Comparison of ENCODE assay signal across 13 mouse cellular contexts in the genomic region with DNA sequence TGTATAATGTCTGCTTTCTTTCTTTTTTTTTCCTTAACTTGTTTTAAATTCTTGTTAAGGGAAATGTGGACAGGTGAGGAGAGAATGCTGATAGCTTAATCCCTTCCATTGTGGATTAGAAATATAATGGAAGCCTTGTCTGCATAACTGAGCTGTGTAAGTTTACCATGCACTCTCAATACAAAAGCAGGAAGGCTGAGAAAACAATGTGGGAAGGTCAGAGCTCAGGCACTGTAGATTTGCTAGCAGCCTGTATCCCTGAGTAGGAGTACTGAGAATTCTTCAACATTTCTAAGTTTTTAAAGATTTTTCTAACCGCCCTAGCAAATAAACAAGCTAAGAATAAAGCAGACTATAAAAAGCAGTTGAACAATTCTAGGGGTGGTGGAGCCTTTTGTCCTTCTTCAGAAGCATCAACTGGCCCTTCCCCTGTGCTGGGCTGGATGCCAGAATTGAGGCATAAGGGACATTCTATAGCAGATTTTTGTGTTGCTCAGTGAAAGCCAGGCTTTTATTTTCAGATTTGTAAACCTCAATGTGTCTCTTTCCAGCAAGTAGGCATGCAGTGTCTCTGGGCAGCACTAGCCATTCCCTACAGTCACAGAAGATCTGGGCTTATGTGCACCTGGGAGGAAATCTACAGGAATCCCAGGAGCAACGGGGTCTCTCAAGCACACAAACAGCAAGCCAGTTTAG. TPM values are rescaled to one million over a fixed set of nuclear protein-coding genes. Genes with fewer than 3 reads are reported as not detected.
DNase-seq lines count a peak whose midpoint lies in the region; ATAC-seq lines count a peak whose summit lies in the region.
"Had no signal": no experiment of that assay in that cellular context is flagged by ENCODE, and none has a peak within 500 bp of the region (broad histone marks: within the 10 kb centered on the region; RNA-seq: fewer than 3 reads in every experiment).

No protein-coding gene starts in this region.

- H3K27ac ChIP-seq in forebrain, embryonic 11.5 days (ENCODE audit: low read depth, low read length), result no peak overlapping the region
- H3K27ac ChIP-seq in neural tube, embryonic 15.5 days (replicated peaks), result no peak overlapping the region
- H3K27ac ChIP-seq: embryonic facial prominence, embryonic 12.5 days; liver, embryonic 13.5 days had no signal

- intact Hi-C loops in left cerebral cortex, postnatal 14 days (cut with DNase I), result no loop called here

- DNase-seq in frontal cortex, adult 2 months (ENCODE audit: extremely low spot score in 1 of 2, low spot score in 1 of 2), result peak; percentile 19 to 39
- DNase-seq in frontal cortex, postnatal 25 days (ENCODE audit: low spot score in 2 of 2), result no peak
- DNase-seq in forebrain, embryonic 11.5 days (ENCODE audit: low spot score), result no peak
- DNase-seq in left cerebral cortex, postnatal 14 days (ENCODE audit: low spot score in 2 of 2), result peak; percentile 13 to 18
- no peak for DNase-seq in urinary bladder, postnatal 25 days (ENCODE audit: low spot score)
- no peak for DNase-seq in kidney, postnatal 14 days
- no peak for DNase-seq in gastrocnemius, postnatal 25 days
- DNase-seq: gastrocnemius, postnatal 10 days; liver, embryonic 13.5 days; thymus, adult 18-20 months had no signal

- ATAC-seq in forebrain, embryonic 11.5 days (replicated peaks; ENCODE audit: low FRiP score), result peak; percentile 45; the same call in 1 of the 2 replicates
- peak; percentile 21; the same call in 1 of the 2 replicates for ATAC-seq in neural tube, embryonic 15.5 days (ENCODE audit: low FRiP score)

- H3K4me2 ChIP-seq in forebrain, embryonic 11.5 days (ENCODE audit: low read depth, low read length, severe bottlenecking), result no peak overlapping the region
- H3K4me2 ChIP-seq in neural tube, embryonic 15.5 days, result no peak overlapping the region
- H3K4me2 ChIP-seq: embryonic facial prominence, embryonic 12.5 days; liver, embryonic 13.5 days had no signal

- H3K4me1 ChIP-seq in forebrain, embryonic 11.5 days (replicated peaks; ENCODE audit: control insufficient read depth, insufficient read depth, low read length), result peaks cover 4% of the 10 kb centered on the region; the same call in 1 of the 2 replicates
- peaks cover 3% of the 10 kb centered on the region; the same call in 1 of the 2 replicates for H3K4me1 ChIP-seq in neural tube, embryonic 15.5 days
- H3K4me1 ChIP-seq: embryonic facial prominence, embryonic 12.5 days; liver, embryonic 13.5 days; megakaryocyte, embryonic 14.5 days had no signal

- no peak overlapping the region for H3K4me3 ChIP-seq in forebrain, embryonic 11.5 days (ENCODE audit: low read depth, low read length)
- no peak overlapping the region for H3K4me3 ChIP-seq in neural tube, embryonic 15.5 days (replicated peaks)
- H3K4me3 ChIP-seq: embryonic facial prominence, embryonic 12.5 days; liver, embryonic 13.5 days; megakaryocyte, embryonic 14.5 days had no signal

- H3K27me3 ChIP-seq in forebrain, embryonic 11.5 days (ENCODE audit: control insufficient read depth, insufficient read depth, low read length), result no peaks in the 10 kb centered on the region
- no peaks in the 10 kb centered on the region for H3K27me3 ChIP-seq in neural tube, embryonic 15.5 days (replicated peaks)
- H3K27me3 ChIP-seq: embryonic facial prominence, embryonic 12.5 days; liver, embryonic 13.5 days; megakaryocyte, embryonic 14.5 days had no signal

- no peaks in the 10 kb centered on the region for H3K36me3 ChIP-seq in forebrain, embryonic 11.5 days (ENCODE audit: control insufficient read depth, insufficient read depth, low read length)
- H3K36me3 ChIP-seq in neural tube, embryonic 15.5 days, result no peaks in the 10 kb centered on the region
- H3K36me3 ChIP-seq: embryonic facial prominence, embryonic 12.5 days; liver, embryonic 13.5 days had no signal

- WGBS in forebrain, embryonic 11.5 days, result 37% methylated on average over 2 of the region's 2 CpGs
- WGBS in neural tube, embryonic 15.5 days, result 28% methylated on average over 2 of the region's 2 CpGs

- no peak overlapping the region; the same call in 1 of the 2 replicates for H3K9ac ChIP-seq in forebrain, embryonic 11.5 days (ENCODE audit: low read length)
- H3K9ac ChIP-seq in neural tube, embryonic 15.5 days (replicated peaks), result no peak overlapping the region
- H3K9ac ChIP-seq: embryonic facial prominence, embryonic 12.5 days; liver, embryonic 13.5 days had no signal

- no peaks in the 10 kb centered on the region for H3K9me3 ChIP-seq in forebrain, embryonic 11.5 days (ENCODE audit: control insufficient read depth, low read length)
- no peaks in the 10 kb centered on the region for H3K9me3 ChIP-seq in neural tube, embryonic 15.5 days (replicated peaks)
- H3K9me3 ChIP-seq: embryonic facial prominence, embryonic 12.5 days; liver, embryonic 13.5 days had no signal

RNA-seq across cellular contexts. Expression of gene Gpm6a, which starts 32.3 kb away (rescaled TPM):
- 718 and 825 TPM in 2 replicates for polyA plus RNA-seq in frontal cortex, adult 2 months (2012; rRNA removed)
- polyA plus RNA-seq in forebrain, embryonic 11.5 days (2014; fragmentation: Nextera tagmentation; extraction: Ambion mirVana), result 95.2 and 99.8 TPM in 2 replicates
- 1,000 to 10,000 TPM; 1,368 to 1,391 TPM for total RNA-seq in left cerebral cortex, postnatal 14 days (2021)
- polyA plus RNA-seq in neural tube, embryonic 15.5 days (2015; fragmentation: Nextera tagmentation; extraction: Ambion mirVana), result 411 and 481 TPM in 2 replicates
- total RNA-seq in gastrocnemius, postnatal 25 days (2021), result under 1 TPM; 0.59 to 0.78 TPM

RNA-seq across cellular contexts. Expression of gene Wdr17, which starts 35.3 kb away (rescaled TPM):
- 23.9 and 24.7 TPM in 2 replicates for polyA plus RNA-seq in frontal cortex, adult 2 months (2012; rRNA removed)
- polyA plus RNA-seq in forebrain, embryonic 11.5 days (2014; fragmentation: Nextera tagmentation; extraction: Ambion mirVana), result 2.7 and 6.6 TPM in 2 replicates
- 10 to 100 TPM; 34.4 to 41.8 TPM for total RNA-seq in left cerebral cortex, postnatal 14 days (2021)
- polyA plus RNA-seq in neural tube, embryonic 15.5 days (2015; fragmentation: Nextera tagmentation; extraction: Ambion mirVana), result 10.3 and 15.1 TPM in 2 replicates
- total RNA-seq in gastrocnemius, postnatal 25 days (2021), result under 1 TPM; 0.11 to 0.69 TPM

Comparison
In these comparisons a context has a peak if more than half of its experiments do, and no peak if none do; other contexts are left out.
1. DNase-seq: peak in frontal cortex, adult 2 months (2 of 2) and left cerebral cortex, postnatal 14 days (2 of 2); none in frontal cortex, postnatal 25 days (0 of 2), forebrain, embryonic 11.5 days (single experiment), urinary bladder, postnatal 25 days (single experiment), kidney, postnatal 14 days (single experiment) and gastrocnemius, postnatal 25 days (single experiment).